Mouse (Mus musculus) CD8-positive naive resting alpha-beta T cell, adult 2 months (primary cell): ENCODE measurements around the gene Gatad2b.
"Not testable (repeated sequence)": the region's sequence is repeated elsewhere in the genome, so short reads cannot be mapped to it uniquely, and the experiment has no call there.

Experiments used
- DNase-seq, 2 experiments: peaks; one replicate each; pipeline ENCODE4 v3.0.0; 2022; ENCODE audit warnings: low read depth in 2 of 2, low spot score in 2 of 2

The Gatad2b gene

GRCm38 (mm10) chr3:90309589-90309988, 16.6 kb downstream of the Gatad2b start:
- no peak for DNase-seq

- DNase-seq = peak; percentile 8 to 19
Observed at GRCm38 (mm10) chr3:90313367-90313766, 20.4 kb downstream of the Gatad2b start.

GRCm38 (mm10) chr3:90314241-90314640, 21.3 kb downstream of the Gatad2b start:
- DNase-seq = no peak

GRCm38 (mm10) chr3:90322289-90322688, 29.3 kb downstream of the Gatad2b start:
- DNase-seq = no peak

- peak; percentile 27 to 56 for DNase-seq
Observed at GRCm38 (mm10) chr3:90323119-90323518, 30.1 kb downstream of the Gatad2b start.

- no peak for DNase-seq
Observed at GRCm38 (mm10) chr3:90332485-90332884, 39.5 kb downstream of the Gatad2b start.

GRCm38 (mm10) chr3:90335517-90335916, 42.5 kb downstream of the Gatad2b start:
- no peak for DNase-seq

GRCm38 (mm10) chr3:90338190-90338589, 45.2 kb downstream of the Gatad2b start:
- DNase-seq = no peak

- no peak for DNase-seq
Observed at GRCm38 (mm10) chr3:90340177-90340576, 47.2 kb downstream of the Gatad2b start.

- DNase-seq = not testable (repeated sequence)
Observed at GRCm38 (mm10) chr3:90342853-90343252, 49.9 kb downstream of the Gatad2b start.

- no peak for DNase-seq
Observed at GRCm38 (mm10) chr3:90347847-90348246, 54.9 kb downstream of the Gatad2b start.

GRCm38 (mm10) chr3:90357959-90358358, 65.0 kb downstream of the Gatad2b start:
- DNase-seq = no peak

- no peak for DNase-seq
Observed at GRCm38 (mm10) chr3:90359230-90359629, 66.3 kb downstream of the Gatad2b start.

- no peak for DNase-seq
Observed at GRCm38 (mm10) chr3:90361476-90361875, 68.5 kb downstream of the Gatad2b start.

GRCm38 (mm10) chr3:90362346-90362745, 69.4 kb downstream of the Gatad2b start:
- no peak for DNase-seq

- DNase-seq = no peak
Observed at GRCm38 (mm10) chr3:90367001-90367632, 74.1 kb downstream of the Gatad2b start.

- DNase-seq = no peak
Observed at GRCm38 (mm10) chr3:90369041-90369440, 76.1 kb downstream of the Gatad2b start.

- no peak for DNase-seq
Observed at GRCm38 (mm10) chr3:90371857-90372256, 78.9 kb downstream of the Gatad2b start.

GRCm38 (mm10) chr3:90372817-90373216, 79.8 kb downstream of the Gatad2b start:
- DNase-seq = no peak

- DNase-seq = peak; percentile 78 to 82
Observed at GRCm38 (mm10) chr3:90373432-90374028, 80.6 kb downstream of the Gatad2b start.

GRCm38 (mm10) chr3:90374368-90374767, 81.4 kb downstream of the Gatad2b start:
- DNase-seq = no peak

- DNase-seq = no peak
Observed at GRCm38 (mm10) chr3:90375562-90376246, 82.7 kb downstream of the Gatad2b start.
